Mouse (Mus musculus) forebrain, postnatal 0 days (tissue): ENCODE results near the gene Rab44. TPM values are rescaled to one million over a fixed set of nuclear protein-coding genes. Genes with fewer than 3 reads are reported as not detected.

ENCODE experiments used
- ATAC-seq: fragments of 200-750 bp; cut with Nextera tagmentation; 2 replicates; pipeline ENCODE4 v1.8.0; 2017; ENCODE audit warnings: mild to moderate bottlenecking, moderate library complexity
- DNase-seq: peaks from one replicate; pipeline ENCODE4 v3.0.0-alpha.2; 2015
- H3K27ac ChIP-seq: fragments of 300-500 bp; sonication (generic); 2 replicates; pipeline ENCODE4 v1.5.1; 2014; ENCODE audit warnings: low read depth, mild to moderate bottlenecking, antibody characterized with exemption, low read length, moderate library complexity, mixed read lengths
- H3K27me3 ChIP-seq: fragments of 300-500 bp; sonication (generic); 2 replicates; pipeline ENCODE4 v1.6.1; 2014; ENCODE audit warnings: mild to moderate bottlenecking, low read length, mixed read lengths; ENCODE audit not compliant: insufficient read depth
- H3K36me3 ChIP-seq: fragments of 300-500 bp; sonication (generic); 2 replicates; pipeline ENCODE4 v1.6.1; 2014; ENCODE audit warnings: mild to moderate bottlenecking, moderate library complexity; ENCODE audit not compliant: insufficient read depth
- H3K4me1 ChIP-seq: fragments of 300-500 bp; sonication (generic); 2 replicates; pipeline ENCODE4 v1.6.1; 2014; ENCODE audit warnings: antibody characterized with exemption; ENCODE audit not compliant: insufficient read depth
- H3K4me2 ChIP-seq: fragments of 300-500 bp; sonication (generic); 2 replicates; pipeline ENCODE4 v1.6.1; 2014; ENCODE audit warnings: low read depth, mild to moderate bottlenecking, moderate library complexity
- H3K4me3 ChIP-seq: fragments of 300-500 bp; sonication (generic); 2 replicates; pipeline ENCODE4 v1.5.1; 2014; ENCODE audit warnings: low read depth, low read length, mixed read lengths
- H3K9ac ChIP-seq: fragments of 300-500 bp; sonication (generic); 2 replicates; pipeline ENCODE4 v1.6.1; 2014; ENCODE audit warnings: mild to moderate bottlenecking
- H3K9me3 ChIP-seq: fragments of 300-500 bp; sonication (generic); 2 replicates; pipeline ENCODE4 v1.6.1; 2016; ENCODE audit warnings: low read length
- CTCF ChIP-seq: sonication (generic); IDR thresholded peaks from 2 replicates; pipeline ENCODE4 v1.5.1; 2016; ENCODE audit warnings: antibody characterized with exemption, control low read depth, low read depth
- whole genome bisulfite sequencing: fragments of 180-500 bp; shearing (Covaris S2); extraction: QIAGEN DNeasy Blood & Tissue Kit; methylation state at CpG from one replicate; pipeline ENCODE4 v1.1.7; 2014; 5-methylcytosine and 5-hydroxymethylcytosine counted together
- polyA plus RNA-seq: library from polyadenylated mRNA; unstranded; fragments of >200 nt; fragmentation: Nextera tagmentation; extraction: Ambion mirVana; gene quantifications from 2 replicates; pipeline ENCODE4 v1.2.1, GENCODE M21; 2015
- total RNA-seq: library from RNA; depleted of rRNA; stranded (reverse); fragments of >200 nt; gene quantifications from 2 replicates; pipeline ENCODE4 v1.2.3, GENCODE M21; 2014

Rab44 gene
- total and polyA plus RNA-seq, 2 experiments from 2014 or later: not detected

DNA sequence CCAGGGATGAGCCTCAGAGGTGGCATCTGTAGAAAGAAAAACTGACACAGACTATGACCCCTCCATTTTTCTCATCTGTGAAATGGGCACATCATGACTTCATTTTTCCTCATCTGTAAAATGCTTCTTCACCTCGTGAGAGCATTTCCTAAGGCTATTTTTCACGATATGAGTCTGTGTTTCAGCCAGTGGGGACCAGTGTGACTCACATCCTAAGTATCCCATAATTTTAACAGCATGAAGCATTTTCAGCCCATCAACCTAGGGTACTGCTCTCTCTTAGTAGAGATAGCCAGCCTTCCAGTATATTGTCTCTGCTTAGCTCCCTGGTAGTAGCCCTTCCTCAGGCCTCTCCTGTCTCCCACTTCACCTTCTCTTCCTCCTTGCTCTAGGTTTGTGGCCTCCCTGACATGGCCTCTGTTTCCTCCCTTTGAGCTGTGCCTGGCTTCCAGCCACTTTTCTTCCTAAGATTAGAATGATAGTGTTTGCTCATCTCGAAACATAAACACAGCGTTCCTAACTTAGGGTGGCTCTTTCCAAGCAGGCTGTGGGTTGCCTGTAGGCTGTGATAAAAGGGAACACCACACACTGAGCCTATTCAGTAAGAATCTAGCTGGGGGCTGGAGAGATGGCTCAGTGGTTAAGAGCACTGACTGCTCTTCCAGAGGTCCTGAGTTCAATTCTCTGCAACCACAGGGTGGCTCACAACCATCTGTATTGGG lies 66.6 kb downstream of the Rab44 start:
- 72% methylated on average over 4 of the region's 4 CpGs for WGBS
- TF ChIP-seq CTCF: no peak
- no peak for DNase-seq
- no peak overlapping the region for H3K4me2 ChIP-seq
- peaks cover 10% of the 10 kb centered on the region; the same call in 1 of the 2 replicates for H3K4me1 ChIP-seq
- no peak overlapping the region for H3K9ac ChIP-seq
- H3K4me3 ChIP-seq: no peak overlapping the region
- no peak for ATAC-seq
- H3K9me3 ChIP-seq: no peaks in the 10 kb centered on the region
- H3K36me3 ChIP-seq: no peaks in the 10 kb centered on the region
- no peaks in the 10 kb centered on the region for H3K27me3 ChIP-seq
- no peak overlapping the region for H3K27ac ChIP-seq

DNA sequence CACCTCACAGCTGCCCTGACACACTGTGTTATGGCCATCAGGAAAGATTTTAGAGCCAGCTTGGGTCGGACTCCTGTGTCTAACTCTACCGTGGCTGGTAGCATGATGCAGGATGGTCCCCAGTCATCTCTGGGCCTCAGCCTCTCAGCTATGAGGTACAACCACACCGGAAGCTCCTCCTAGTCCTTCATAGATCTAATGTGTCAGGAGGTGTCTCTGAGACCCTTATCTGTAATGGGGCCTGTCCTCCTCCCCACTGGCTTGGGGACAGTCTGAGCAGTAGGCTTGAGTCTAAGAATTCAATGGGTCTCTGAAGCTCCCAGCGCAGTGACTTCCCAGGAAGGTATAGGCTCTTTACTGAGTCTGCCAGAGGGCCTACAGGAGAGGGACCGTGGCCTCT lies 67.8 kb downstream of the Rab44 start:
- H3K27me3 ChIP-seq: no peaks in the 10 kb centered on the region
- H3K36me3 ChIP-seq: no peaks in the 10 kb centered on the region
- peaks cover under 1% of the 10 kb centered on the region; the same call in 1 of the 2 replicates for H3K4me1 ChIP-seq
- H3K9ac ChIP-seq: no peak overlapping the region
- 83% methylated on average over 5 of the region's 5 CpGs for WGBS
- no peak overlapping the region for H3K27ac ChIP-seq
- no peak for TF ChIP-seq CTCF
- no peak for ATAC-seq
- H3K4me3 ChIP-seq: no peak overlapping the region
- no peak overlapping the region for H3K4me2 ChIP-seq
- DNase-seq: no peak
- H3K9me3 ChIP-seq: no peaks in the 10 kb centered on the region

GRCm38 (mm10) chr17:29183162-29183561 lies 69.2 kb downstream of the Rab44 start:
- Histone ChIP-seq H3K9me3 (no peaks in the 10 kb centered on the region), H3K4me2 (no peak overlapping the region), H3K4me3 (no peak overlapping the region), H3K9ac (no peak overlapping the region), H3K4me1 (no peaks in the 10 kb centered on the region), H3K27ac (no peak overlapping the region), H3K36me3 (no peaks in the 10 kb centered on the region), H3K27me3 (no peaks in the 10 kb centered on the region)
- 68% methylated on average over 11 of the region's 11 CpGs for WGBS
- DNase-seq (no peak), ATAC-seq (no peak)
- TF ChIP-seq CTCF: no peak

- Histone ChIP-seq H3K4me3 (no peak overlapping the region), H3K9me3 (no peaks in the 10 kb centered on the region), H3K9ac (no peak overlapping the region), H3K4me1 (no peaks in the 10 kb centered on the region), H3K27ac (no peak overlapping the region), H3K27me3 (no peaks in the 10 kb centered on the region), H3K36me3 (no peaks in the 10 kb centered on the region), H3K4me2 (no peak overlapping the region)
- no peak for DNase-seq
- WGBS: 52% methylated on average over 7 of the region's 7 CpGs
- TF ChIP-seq CTCF: no peak
- no peak for ATAC-seq
Measured at GRCm38 (mm10) chr17:29185376-29186046, 71.6 kb downstream of the Rab44 start.

DNA sequence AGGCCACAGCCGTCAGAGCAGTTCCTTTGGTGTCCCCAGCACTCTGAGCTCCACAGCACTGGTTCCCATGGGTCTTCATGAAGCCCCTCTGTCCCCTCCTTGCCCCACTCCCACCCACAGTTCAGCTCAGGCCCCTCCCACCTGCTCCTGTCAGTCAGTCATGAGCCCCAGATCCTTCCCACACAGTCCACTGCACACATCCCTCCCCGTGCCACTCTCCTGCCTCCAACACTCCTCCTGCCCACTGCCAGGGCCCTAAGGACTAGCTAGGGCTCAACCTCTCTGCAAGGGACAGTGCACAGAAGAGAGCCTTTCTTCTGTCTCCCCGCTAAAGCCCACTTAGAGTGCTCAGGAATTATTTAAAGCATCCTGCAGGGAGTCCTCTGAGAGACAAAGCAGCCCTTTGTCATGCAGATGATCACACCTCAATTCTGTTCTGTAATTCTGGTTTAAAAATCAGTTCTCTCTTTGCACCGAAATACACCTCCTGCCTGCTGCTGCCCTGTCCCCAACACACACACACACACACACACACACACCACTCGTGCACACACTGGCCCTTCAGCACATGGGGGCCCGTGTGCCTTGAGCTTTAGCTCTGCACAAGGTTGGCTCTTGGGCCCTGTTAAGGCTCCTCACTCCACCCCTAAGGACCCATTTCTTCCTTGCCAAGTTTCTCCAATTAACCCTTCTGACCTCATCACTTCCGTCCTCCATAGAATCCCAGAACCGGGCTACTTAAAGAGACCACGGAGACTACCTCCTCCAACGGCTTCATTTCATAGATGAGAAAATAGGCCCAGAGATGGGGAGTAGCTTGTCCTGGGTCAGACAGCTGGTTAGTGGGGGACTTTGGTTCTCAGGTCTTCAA lies 73.3 kb downstream of the Rab44 start:
- Histone ChIP-seq H3K4me1 (no peaks in the 10 kb centered on the region), H3K4me2 (no peak overlapping the region), H3K9me3 (no peaks in the 10 kb centered on the region), H3K4me3 (no peak overlapping the region), H3K27ac (peak overlapping the region; percentile 54; the same call in 1 of the 2 replicates), H3K36me3 (no peaks in the 10 kb centered on the region), H3K27me3 (no peaks in the 10 kb centered on the region), H3K9ac (no peak overlapping the region)
- ATAC-seq: peak; percentile 51
- no peak for DNase-seq
- no peak for TF ChIP-seq CTCF
- WGBS: 16% methylated on average over 10 of the region's 10 CpGs

- ATAC-seq (no peak), DNase-seq (no peak)
- Histone ChIP-seq H3K9ac (no peak overlapping the region), H3K4me3 (no peak overlapping the region), H3K4me2 (peak overlapping the region; percentile 10; the same call in 1 of the 2 replicates), H3K36me3 (no peaks in the 10 kb centered on the region), H3K27ac (no peak overlapping the region), H3K9me3 (no peaks in the 10 kb centered on the region), H3K4me1 (no peaks in the 10 kb centered on the region), H3K27me3 (no peaks in the 10 kb centered on the region)
- 7% methylated on average over 12 of the region's 12 CpGs for WGBS
- no peak for TF ChIP-seq CTCF
Measured at GRCm38 (mm10) chr17:29188989-29189388, 75.0 kb downstream of the Rab44 start.
